Mouse (Mus musculus): ENCODE measurements at regions not wholly inside any gene's neighbourhood (a gene's known extent, or its start where the extent isn't known, plus 50 kb on each side); places are given as distances from the start of the nearest gene placed in this dataset.

- Histone ChIP-seq H3K9me3 (no peaks in the 10 kb centered on the region), H3K27me3 (replicated peaks) (no peaks in the 10 kb centered on the region), H3K36me3 (no peaks in the 10 kb centered on the region), H3K9ac (no peak overlapping the region), H3K27ac (no peak overlapping the region), H3K4me3 (replicated peaks) (no peak overlapping the region), H3K4me1 (replicated peaks) (no peaks in the 10 kb centered on the region), H3K4me2 (replicated peaks) (no peak overlapping the region)
- WGBS = 72% methylated on average over 3 of the region's 3 CpGs
- no peak for ATAC-seq
These were observed 85.2 kb upstream of the Kynu start for GRCm38 (mm10) chr2:43469893-43470292.

- peak; percentile 62; the same call in 1 of the 2 replicates for ATAC-seq
These were observed 76.6 kb upstream of the Kynu start for GRCm38 (mm10) chr2:43478494-43478893.

GRCm38 (mm10) chr2:43479871-43480270 is 75.3 kb upstream of the Kynu start:
- Histone ChIP-seq H3K27ac (no peak overlapping the region), H3K27me3 (replicated peaks) (no peaks in the 10 kb centered on the region), H3K9ac (no peak overlapping the region), H3K36me3 (no peaks in the 10 kb centered on the region), H3K4me1 (replicated peaks) (no peaks in the 10 kb centered on the region), H3K9me3 (no peaks in the 10 kb centered on the region), H3K4me2 (replicated peaks) (no peak overlapping the region), H3K4me3 (replicated peaks) (no peak overlapping the region)
- ATAC-seq = no peak
- 17% methylated on average over 1 of the region's 1 CpGs for WGBS

More at GRCm38 (mm10) chr2:43478494-43478893, 76.6 kb upstream of the Kynu start:
- no peaks in the 10 kb centered on the region for H3K4me1 ChIP-seq (replicated peaks)
- H3K9ac ChIP-seq = no peak overlapping the region
- no peak overlapping the region for H3K4me2 ChIP-seq (replicated peaks)
- no peak overlapping the region for H3K27ac ChIP-seq
- H3K27me3 ChIP-seq (replicated peaks) = no peaks in the 10 kb centered on the region
- no peak overlapping the region for H3K4me3 ChIP-seq (replicated peaks)
- H3K9me3 ChIP-seq = no peaks in the 10 kb centered on the region
- no peaks in the 10 kb centered on the region for H3K36me3 ChIP-seq
